Mouse (Mus musculus) cerebellum, adult 2 months (tissue): ENCODE results near the gene Cyp46a1.

Experiments
- CTCF ChIP-seq: fragments of 200-500 bp; IDR thresholded peaks from 2 replicates; pipeline ENCODE4 v1.5.1; 2011; ENCODE audit warnings: low read depth, mild to moderate bottlenecking, control low read depth, low read length, moderate library complexity, borderline replicate concordance; ENCODE audit not compliant: insufficient read depth
- POLR2A ChIP-seq: fragments of 200-500 bp; IDR thresholded peaks from 2 replicates; pipeline ENCODE4 v1.6.1; 2011; ENCODE audit warnings: low read length, control low read depth, borderline replicate concordance; ENCODE audit not compliant: insufficient read depth

DNA sequence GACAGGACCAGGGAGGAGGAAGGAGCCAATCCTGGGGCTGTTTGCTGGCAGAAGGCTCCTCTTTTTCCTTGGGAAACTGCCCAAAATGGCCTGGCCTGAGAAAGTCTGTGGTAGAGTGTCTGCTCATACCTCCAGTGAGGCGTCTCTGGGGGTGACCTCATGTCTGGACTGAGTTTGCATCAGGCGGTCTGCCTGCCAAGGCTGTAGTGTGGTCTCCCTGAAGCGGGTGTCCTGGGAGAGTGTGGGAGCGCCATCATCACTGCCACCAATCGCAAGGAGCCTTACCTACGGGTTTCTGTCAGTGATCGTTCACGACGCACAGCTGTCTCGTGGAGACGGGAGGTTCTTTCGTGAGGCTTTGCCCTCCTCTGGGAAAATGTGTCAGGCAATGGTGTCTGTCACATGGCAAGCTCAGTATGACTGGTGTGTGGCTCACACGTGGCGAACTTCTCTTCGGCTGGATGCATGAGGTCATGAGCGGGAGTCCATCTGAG is 25.8 kb upstream of the Cyp46a1 start:
- TF ChIP-seq CTCF (no peak), POLR2A (no peak)
